Mouse (Mus musculus): Measurements from ENCODE around the gene Lkaaear1.

Gene Lkaaear1

DNA sequence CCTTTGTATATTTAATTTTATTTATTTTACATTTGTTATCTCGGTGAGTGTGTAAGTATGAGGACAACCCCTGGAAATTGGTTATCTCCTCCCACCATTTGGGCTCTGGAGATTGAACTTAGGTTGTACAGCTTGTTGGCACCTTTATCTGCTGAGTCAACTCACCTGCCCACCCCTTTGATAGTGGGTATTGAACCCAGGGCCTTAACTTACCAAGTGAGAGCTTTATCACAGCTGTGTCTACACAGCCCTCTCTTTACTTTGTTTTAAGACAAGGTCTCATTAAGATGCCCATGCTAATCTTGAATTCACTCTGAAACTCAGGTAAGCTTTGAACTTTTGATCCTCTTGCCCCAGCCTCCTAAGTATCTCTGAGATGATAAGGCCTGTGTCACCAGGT lies 16.3 kb downstream of the Lkaaear1 start:
- no peak for DNase-seq

DNA sequence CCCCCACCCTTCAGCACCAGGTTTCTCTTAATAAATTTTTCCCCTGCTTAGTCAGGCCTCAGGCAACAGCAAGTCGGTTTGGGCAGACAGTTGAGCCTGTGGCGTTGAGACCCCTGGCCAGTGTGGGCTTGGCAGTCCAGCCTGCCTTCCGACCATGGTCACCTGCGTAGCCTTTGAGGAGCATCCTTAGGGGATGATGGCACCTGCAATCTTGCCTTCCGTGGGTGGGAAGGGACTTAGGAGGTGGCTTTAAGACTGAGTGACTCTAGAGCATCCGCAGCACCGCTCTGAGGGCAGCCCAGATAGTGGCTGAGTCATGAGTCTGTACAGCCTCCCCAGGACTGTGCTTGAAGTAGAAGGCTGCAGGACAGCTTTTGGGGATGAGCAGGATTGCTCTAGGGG lies 17.5 kb downstream of the Lkaaear1 start:
- DNase-seq: peak; percentile 36 to 52

DNA sequence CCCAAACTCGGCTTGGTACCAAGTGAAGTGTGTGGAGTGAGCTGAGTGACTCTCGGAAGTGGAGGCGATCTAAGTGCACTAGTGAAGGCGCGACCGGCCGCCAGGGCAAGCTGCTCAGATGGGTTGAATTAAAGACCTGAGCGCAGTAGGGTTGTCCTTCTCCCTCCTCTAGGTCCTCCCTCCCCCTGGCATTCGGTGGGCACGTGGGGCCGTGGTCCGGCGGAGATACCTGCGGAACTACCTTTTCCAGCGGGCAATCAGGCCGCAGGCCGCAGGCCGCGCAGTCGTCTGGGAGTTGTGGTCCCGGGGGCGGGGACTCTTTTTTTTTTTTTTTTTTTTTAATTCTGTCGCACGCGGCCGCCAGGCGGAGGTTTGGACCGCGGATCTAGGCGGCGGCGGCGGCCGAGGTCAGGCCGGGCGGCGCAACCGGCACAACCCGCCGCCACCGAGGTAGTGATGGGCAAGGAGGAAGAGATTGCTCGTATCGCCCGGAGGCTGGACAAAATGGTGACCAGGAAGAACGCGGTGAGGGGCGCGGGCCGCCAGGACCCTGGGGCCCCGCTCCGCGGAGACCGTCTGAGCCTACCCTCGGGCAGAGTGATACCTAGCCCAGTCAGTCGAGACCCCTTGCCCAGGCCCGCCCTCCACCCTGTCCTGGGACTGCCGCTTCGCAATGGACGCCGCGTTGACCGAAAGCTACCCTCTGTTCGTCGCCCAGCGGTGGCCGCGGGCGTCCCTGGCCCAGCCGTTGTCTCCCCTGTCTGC lies 18.1 kb downstream of the Lkaaear1 start, which contains the start of gene Tcea2:
TSS of gene Tcea2 (plus strand) at position 360 of the 765 bp plus-strand sequence.
- peak; percentile 82 to 83 for DNase-seq

- DNase-seq: peak; percentile 67 to 70
These were observed 19.5 kb downstream of the Lkaaear1 start for GRCm38 (mm10) chr2:181678780-181679179.

DNA sequence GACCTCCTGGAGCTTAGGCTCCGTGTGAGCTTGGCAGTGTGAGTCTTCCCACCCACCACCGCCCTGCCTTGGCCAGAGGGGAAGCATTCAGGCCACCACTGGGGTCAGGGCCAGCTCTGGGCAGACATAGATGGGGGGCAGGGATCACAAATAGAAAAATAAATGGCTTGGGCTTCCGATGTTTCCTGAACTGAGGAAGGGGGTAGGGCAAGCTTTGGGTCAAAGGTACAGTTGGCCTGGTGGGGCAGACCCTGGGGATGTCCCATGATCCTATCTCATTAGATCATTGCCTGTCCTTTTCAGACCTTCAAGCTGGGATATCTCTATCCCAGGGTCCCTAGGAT lies 20.5 kb downstream of the Lkaaear1 start:
- DNase-seq: no peak

- DNase-seq: no peak
These were observed 21.0 kb downstream of the Lkaaear1 start for GRCm38 (mm10) chr2:181677096-181677754.

DNA sequence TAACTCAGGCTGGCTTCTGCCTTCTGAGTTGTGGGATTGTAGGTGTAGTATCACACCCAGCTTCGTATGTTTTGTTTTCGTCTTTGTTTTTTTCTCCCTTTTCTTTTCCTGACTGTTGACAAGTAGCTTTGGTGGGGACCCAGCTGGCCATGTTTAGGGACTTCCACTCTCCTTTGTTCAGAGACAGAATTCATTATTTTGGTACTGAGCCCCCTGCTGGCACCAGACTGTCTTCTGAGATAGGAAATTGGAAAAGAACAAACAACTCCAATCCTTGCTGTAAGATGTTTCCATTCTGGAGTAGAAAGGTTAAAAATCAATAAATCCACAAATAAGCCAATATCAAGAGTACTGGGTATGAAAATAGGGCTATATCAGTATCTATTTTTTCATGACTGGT lies 21.8 kb downstream of the Lkaaear1 start:
- no peak for DNase-seq

DNA sequence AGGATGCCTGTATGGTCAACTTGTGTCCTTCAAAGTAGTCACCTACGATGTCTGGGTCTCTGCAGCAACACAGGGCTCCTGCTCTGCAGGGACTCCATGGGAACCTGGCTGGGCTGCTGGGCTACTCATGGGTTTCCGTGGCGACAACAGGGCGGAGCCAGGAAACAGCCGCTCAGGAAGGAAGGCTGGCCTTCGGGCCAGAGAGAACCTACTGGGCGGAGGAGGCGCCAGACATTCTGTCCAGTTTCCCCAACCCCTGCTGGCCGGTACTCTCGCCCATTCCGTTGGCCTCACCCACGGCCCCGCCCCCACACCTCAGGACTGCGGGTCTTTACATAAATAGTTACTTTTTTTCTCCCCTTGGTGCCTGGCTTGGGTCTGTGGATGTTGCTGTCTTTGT lies 22.8 kb downstream of the Lkaaear1 start:
- peak; percentile 37 to 53 for DNase-seq

DNA sequence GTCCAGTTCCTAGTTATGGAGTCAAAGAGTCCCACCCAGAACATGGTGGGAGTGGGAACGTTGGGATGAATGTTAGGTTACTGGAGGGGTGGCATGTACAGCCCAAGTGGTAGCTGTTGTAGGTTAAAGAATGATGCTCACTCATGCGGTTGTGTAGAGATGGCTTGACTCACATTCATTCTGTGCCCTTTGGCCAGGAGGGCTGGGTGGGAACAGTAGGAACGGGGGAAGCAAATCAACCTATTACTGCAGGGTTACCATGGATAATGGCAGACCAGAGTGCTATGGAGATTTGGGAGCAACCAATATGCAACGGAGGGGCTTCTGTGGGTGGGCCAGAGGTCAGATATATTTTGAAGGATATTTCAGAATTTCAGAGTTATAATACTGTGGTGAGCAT lies 23.3 kb downstream of the Lkaaear1 start:
- DNase-seq: no peak

GRCm38 (mm10) chr2:181673501-181673900 lies 24.7 kb downstream of the Lkaaear1 start:
- no peak for DNase-seq

- DNase-seq: no peak
These were observed 26.3 kb downstream of the Lkaaear1 start for GRCm38 (mm10) chr2:181671984-181672383.

- no peak for DNase-seq
These were observed 26.9 kb downstream of the Lkaaear1 start, which contains the start of gene Sox18 for GRCm38 (mm10) chr2:181671326-181671725. Gene Sox18 (minus strand): TSS chr2:181671640.

DNA sequence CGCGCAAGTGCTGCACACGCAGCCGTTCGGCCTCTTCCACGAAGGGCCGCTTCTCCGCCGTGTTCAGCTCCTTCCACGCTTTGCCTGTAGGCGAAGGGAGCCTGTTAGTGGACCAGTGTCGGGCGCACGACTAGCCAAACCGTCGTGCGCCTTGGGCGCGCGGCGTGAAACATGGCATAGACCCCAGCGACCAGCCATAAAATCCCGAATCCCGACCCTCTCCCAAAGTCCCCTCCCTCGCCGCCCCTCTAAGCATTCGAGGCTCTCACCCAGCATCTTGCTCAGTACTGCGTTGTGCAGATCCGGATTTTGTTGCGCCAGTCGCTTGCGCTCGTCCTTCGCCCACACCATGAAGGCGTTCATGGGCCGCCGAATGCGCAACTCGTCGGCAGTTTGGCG lies 27.3 kb downstream of the Lkaaear1 start:
- no peak for DNase-seq

DNA sequence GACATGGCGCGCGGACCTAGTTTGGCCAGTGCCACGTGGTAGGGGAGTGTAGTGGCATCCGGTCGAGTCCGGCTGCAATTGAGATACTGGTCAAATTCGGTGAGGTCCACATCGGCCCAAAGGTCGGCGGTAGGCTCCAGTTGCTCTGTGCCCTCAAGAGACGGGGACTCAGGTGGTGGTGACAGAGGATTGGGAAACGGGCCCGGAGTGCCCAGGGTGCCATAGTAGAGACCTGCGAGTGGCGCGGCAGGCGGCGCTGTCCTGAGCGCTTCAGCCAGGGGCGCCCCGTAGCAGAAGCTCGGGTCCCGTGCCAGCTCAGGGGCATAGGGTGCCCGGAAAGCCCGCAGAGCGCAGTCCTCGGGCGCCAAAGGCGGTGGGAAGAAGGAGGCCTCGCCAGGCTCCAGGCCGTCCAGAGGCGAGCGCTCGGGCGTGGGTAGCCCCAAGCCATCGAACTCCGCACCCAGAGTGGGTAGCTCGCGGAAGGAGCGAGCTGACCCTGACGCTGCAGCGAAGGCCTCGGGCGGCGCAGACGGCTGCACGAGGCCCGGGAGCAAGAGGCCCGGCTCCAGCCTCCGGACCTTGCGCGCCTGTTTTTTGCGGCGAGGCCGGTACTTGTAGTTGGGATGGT lies 27.8 kb downstream of the Lkaaear1 start:
- no peak for DNase-seq

- no peak for DNase-seq
These were observed 35.0 kb downstream of the Lkaaear1 start for GRCm38 (mm10) chr2:181663298-181663630.

- no peak for DNase-seq
These were observed 35.5 kb downstream of the Lkaaear1 start for GRCm38 (mm10) chr2:181662620-181663297.

- DNase-seq: peak; percentile 80 to 82
These were observed 38.6 kb downstream of the Lkaaear1 start for GRCm38 (mm10) chr2:181659609-181660055.

DNA sequence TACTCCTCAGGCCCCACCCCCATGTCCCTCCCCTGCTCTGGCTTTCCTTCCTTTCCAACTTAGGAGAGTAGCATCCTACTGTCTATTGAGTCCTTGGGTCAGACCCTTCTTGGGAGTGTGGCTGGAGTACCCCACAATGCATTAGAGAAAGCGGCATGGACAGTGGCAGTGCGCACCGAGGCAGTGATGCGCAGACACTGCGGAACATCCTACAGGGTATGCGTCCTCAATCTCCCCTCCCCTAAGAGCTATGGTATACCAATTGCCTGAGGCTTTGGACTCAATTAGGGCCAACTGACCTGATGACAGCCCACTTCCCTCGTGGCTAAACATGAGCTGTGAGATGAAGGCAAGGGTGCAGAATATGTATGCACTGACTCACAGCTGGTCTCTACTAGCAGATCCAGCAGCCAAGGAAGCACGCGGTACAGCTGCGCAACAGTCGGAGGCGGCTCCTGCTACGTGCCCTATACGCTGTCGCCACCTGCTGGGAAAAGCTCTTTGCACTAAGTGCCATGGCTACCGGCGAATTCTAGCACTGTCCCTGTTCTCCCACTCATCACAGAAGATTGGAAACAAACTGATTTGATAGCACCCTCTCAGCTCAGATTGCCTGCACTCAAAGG lies 39.2 kb downstream of the Lkaaear1 start:
- peak in 1 of 2 experiments; percentile 34 for DNase-seq

- no peak for DNase-seq
These were observed 39.7 kb downstream of the Lkaaear1 start for GRCm38 (mm10) chr2:181658528-181658927.

- DNase-seq: no peak
These were observed 40.8 kb downstream of the Lkaaear1 start for GRCm38 (mm10) chr2:181657441-181657840.

DNA sequence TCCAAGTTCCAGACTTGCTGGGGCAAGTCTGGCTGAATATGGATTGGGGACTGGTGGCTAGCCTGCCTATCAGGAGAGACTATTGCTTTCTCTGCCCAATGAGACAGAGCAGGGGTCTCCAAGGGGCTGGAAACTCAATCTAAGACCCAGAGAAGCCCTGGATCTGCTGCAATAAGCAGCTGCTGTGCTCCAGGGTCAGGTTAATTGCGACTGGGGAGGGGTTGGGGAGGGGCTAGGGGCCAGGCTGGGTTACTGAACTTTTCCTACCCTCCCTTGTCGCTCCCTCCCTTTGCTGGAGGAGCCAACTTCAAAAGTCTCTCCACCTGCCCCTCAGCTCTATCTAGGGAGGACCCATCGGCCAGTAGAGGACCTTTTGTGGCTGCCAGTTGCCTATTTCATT lies 41.5 kb downstream of the Lkaaear1 start, which contains the start of gene Gm29797:
TSS of gene Gm29797 (plus strand) at position 301 of the 400 bp plus-strand sequence.
- no peak for DNase-seq

GRCm38 (mm10) chr2:181653523-181653922 lies 44.7 kb downstream of the Lkaaear1 start:
- no peak for DNase-seq

DNA sequence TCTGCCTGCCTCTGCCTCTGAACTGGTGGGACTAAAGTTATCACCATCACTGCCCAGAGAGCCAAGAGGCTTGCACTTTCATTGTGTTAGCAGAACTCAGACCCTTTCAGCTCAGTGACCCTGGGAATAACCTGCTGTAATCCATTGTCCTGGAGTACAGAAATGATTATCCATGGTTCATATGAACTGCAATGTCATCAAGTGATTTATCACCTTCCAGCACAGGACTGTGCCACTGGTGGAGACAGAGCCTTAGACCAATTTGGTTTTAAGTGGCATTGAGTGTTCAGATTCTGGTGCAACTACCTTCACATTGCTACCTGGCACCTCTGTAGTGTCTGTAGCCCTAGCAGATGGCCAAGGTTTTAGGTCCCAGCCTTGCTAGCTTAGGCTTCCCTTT lies 45.2 kb downstream of the Lkaaear1 start:
- DNase-seq: no peak
